ENCODE assay signal across 8 mouse cellular contexts in the genomic region with DNA sequence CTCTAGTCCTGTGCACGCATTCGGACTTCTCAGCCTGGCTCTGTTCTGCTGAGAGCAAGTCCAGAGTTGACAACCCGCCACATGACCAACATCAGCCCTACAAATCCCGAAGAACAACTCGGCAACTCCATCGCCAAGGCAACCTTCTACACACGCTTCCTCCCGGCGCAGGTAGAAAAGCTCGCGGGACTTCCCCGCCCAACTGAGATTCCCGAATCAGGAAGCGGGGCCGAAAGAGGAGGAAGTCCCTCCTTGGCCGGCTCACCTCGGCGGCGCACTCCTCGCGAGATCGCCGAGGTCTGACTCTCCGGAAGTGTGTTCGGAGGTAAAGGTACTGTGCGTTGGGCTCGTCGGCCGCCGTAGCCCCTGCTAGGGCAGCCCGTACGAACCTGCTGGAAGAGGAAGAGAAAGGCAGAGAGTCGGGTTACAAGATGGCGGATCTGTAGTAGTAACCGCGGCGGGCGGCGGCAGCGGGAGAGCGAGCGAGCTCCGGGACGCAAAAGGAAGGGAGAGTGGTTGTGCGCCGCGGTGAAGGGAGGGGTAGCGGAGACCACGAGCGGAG. TPM values are rescaled to one million over a fixed set of nuclear protein-coding genes. Genes with fewer than 3 reads are reported as not detected.
DNase-seq lines count a peak whose midpoint lies in the region; ATAC-seq lines count a peak whose summit lies in the region.

A gene (plus strand): TSS at position 328 of the 562 bp plus-strand sequence.

- no peaks in the 10 kb centered on the region for H3K36me3 ChIP-seq in hindbrain, embryonic 12.5 days

- no peaks in the 10 kb centered on the region for H3K9me3 ChIP-seq in hindbrain, embryonic 12.5 days (replicated peaks)

- H3K27me3 ChIP-seq in hindbrain, embryonic 12.5 days = no peaks in the 10 kb centered on the region

- H3K27ac ChIP-seq in hindbrain, embryonic 12.5 days = peak within 1 kb of the TSS; percentile 94

- peak; percentile 99 for DNase-seq in NIH3T3 (ENCODE audit: low read depth)
- DNase-seq in cerebellum, postnatal 10 days = peak; percentile 96 to 99
- peak; percentile 97 to 98 for DNase-seq in frontal cortex, postnatal 10 days (ENCODE audit: low spot score in 2 of 2)
- peak; percentile 94 to 98 for DNase-seq in layer of hippocampus, postnatal 14 days (ENCODE audit: low spot score in 2 of 2)
- peak; percentile 96 for DNase-seq in lung, postnatal 14 days
- peak; percentile 92 for DNase-seq in retina, adult 2 months (ENCODE audit: low read depth, low spot score)
- peak; percentile 94 to 99 for DNase-seq in thymus, postnatal 36 days

- H3K4me1 ChIP-seq in hindbrain, embryonic 12.5 days = peaks cover 16% of the 10 kb centered on the region

- H3K4me2 ChIP-seq in hindbrain, embryonic 12.5 days (replicated peaks) = peak within 1 kb of the TSS; percentile 83

- under 1% methylated on average over 50 of the region's 50 CpGs for WGBS in hindbrain, embryonic 12.5 days

- H3K4me3 ChIP-seq in hindbrain, embryonic 12.5 days = peak within 1 kb of the TSS; percentile 94

- peak within 1 kb of the TSS; percentile 93 for H3K9ac ChIP-seq in hindbrain, embryonic 12.5 days

- peak; percentile 98 for ATAC-seq in hindbrain, embryonic 12.5 days (ENCODE audit: low FRiP score)

RNA-seq across cellular contexts. Expression of the gene that starts here (rescaled TPM):
- polyA plus RNA-seq in hindbrain, embryonic 12.5 days (2016; fragmentation: Nextera tagmentation; extraction: Ambion mirVana) = 106 and 114 TPM in 2 replicates
- total RNA-seq in layer of hippocampus, postnatal 14 days (2021) = 10 to 100 TPM; 49.7 to 55.3 TPM

Comparison
In these comparisons a context has a peak if more than half of its experiments do, and no peak if none do; other contexts are left out.
1. Peak in every context shown above with its lines: DNase-seq, ATAC-seq, H3K4me3 ChIP-seq and H3K27ac ChIP-seq.